Mouse (Mus musculus) olfactory bulb, adult 2 months (tissue): ENCODE results near the gene Hjurp. TPM values are rescaled to one million over a fixed set of nuclear protein-coding genes. Genes with fewer than 3 reads are reported as not detected.

ENCODE experiments used
- H3K27ac ChIP-seq: fragments of 200-500 bp; 2 replicates; pipeline ENCODE4 v1.5.1; 2012; ENCODE audit warnings: low read depth, low read length; ENCODE audit not compliant: insufficient read depth
- H3K4me1 ChIP-seq: fragments of 200-500 bp; 2 replicates; pipeline ENCODE4 v1.6.1; 2012; ENCODE audit warnings: low read length; ENCODE audit not compliant: control insufficient read depth, insufficient read depth
- H3K4me3 ChIP-seq: fragments of 200-500 bp; 2 replicates; pipeline ENCODE4 v1.5.1; 2012; ENCODE audit warnings: mild to moderate bottlenecking, low read depth, low read length, moderate library complexity; ENCODE audit not compliant: insufficient read depth
- CTCF ChIP-seq: fragments of 200-500 bp; IDR thresholded peaks from 2 replicates; pipeline ENCODE4 v1.5.1; 2012; ENCODE audit warnings: low read depth, mild to moderate bottlenecking, low read length, moderate library complexity; ENCODE audit not compliant: insufficient read depth
- POLR2A ChIP-seq: fragments of 200-500 bp; IDR thresholded peaks from 2 replicates; pipeline ENCODE4 v1.6.1; 2012; ENCODE audit warnings: mild to moderate bottlenecking, low read depth, low read length, moderate library complexity; ENCODE audit not compliant: insufficient read depth
- WGBS: fragments of 180-500 bp; shearing (Covaris S2); methylation state at CpG from one replicate; pipeline ENCODE4 v1.1.7; 2018; 5-methylcytosine and 5-hydroxymethylcytosine counted together
- polyA plus RNA-seq: library from polyadenylated mRNA; stranded (reverse); fragments of >200 nt; gene quantifications from 2 replicates; pipeline ENCODE4 v1.2.4, GENCODE M21; 2012; ENCODE audit warnings: low replicate concordance; ENCODE audit not compliant: missing spikeins, insufficient read depth, insufficient read length

The Hjurp gene
- polyA plus RNA-seq, 1 experiment, result 157 TPM

DNA sequence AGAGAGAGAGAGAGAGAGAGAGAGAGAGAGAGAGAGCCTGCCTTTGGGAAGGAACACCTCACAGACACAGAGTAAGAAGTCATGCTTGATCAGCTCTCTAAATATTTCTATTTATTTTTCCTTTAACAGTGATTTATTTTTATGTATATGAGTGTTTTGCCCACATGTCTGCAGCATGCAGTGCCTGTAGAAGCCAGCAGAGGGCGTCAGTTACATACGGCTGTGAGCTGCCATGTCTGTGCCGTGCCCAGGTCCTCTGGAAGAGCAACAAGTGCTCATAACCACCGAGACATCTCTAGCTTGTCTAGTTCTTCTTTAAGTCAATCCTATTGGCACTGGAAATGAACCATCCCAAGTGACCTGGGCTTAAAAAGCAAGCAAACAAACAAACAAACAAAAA is 12.5 kb upstream of the Hjurp start:
- H3K4me3 ChIP-seq, result no peak overlapping the region
- no peaks in the 10 kb centered on the region for H3K4me1 ChIP-seq
- no peak overlapping the region for H3K27ac ChIP-seq
- no peak for TF ChIP-seq POLR2A
- no peak for TF ChIP-seq CTCF
- WGBS, result 40% methylated on average over 4 of the region's 4 CpGs

DNA sequence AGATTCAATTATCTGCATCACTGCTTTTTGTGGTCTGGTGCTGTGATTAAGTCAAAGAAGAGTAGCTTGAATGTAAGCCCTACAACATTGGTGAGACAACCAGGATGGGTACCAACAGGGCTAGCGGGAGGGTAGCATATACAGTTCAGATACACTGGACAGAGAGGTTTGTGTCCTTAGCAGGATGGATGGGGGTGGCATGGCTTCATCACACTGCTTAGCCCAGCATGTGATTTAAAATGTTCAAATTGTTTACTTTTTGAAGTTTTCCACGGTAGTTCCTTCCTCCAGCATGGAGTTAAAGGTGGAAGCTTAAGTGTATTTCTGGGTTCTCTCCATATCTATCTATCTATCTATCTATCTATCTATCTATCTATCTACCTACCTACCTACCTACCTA is 11.7 kb upstream of the Hjurp start:
- Histone ChIP-seq H3K4me1 (no peaks in the 10 kb centered on the region), H3K27ac (no peak overlapping the region), H3K4me3 (no peak overlapping the region)
- TF ChIP-seq CTCF (no peak), POLR2A (no peak)
- 49% methylated on average over 2 of the region's 2 CpGs for WGBS

DNA sequence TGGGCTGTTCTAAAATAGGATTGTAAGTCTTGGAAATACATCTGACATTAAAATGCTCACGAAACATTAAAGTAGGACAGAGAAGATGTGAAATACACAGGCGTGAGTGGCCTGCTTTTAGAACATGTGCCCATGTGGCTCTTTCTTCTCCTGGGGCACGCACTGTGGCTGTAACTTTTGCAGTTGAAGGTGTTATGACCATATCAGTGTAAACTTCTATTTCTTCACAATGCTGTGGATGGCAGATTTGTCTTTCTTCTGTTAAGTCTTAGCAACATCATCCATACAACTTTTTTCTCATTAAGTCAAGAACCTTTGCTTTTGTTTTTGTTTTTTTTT is 11.3 kb upstream of the Hjurp start:
- no peaks in the 10 kb centered on the region for H3K4me1 ChIP-seq
- H3K4me3 ChIP-seq, result no peak overlapping the region
- H3K27ac ChIP-seq, result no peak overlapping the region
- no peak for TF ChIP-seq CTCF
- no peak for TF ChIP-seq POLR2A
- 72% methylated on average over 3 of the region's 3 CpGs for WGBS

DNA sequence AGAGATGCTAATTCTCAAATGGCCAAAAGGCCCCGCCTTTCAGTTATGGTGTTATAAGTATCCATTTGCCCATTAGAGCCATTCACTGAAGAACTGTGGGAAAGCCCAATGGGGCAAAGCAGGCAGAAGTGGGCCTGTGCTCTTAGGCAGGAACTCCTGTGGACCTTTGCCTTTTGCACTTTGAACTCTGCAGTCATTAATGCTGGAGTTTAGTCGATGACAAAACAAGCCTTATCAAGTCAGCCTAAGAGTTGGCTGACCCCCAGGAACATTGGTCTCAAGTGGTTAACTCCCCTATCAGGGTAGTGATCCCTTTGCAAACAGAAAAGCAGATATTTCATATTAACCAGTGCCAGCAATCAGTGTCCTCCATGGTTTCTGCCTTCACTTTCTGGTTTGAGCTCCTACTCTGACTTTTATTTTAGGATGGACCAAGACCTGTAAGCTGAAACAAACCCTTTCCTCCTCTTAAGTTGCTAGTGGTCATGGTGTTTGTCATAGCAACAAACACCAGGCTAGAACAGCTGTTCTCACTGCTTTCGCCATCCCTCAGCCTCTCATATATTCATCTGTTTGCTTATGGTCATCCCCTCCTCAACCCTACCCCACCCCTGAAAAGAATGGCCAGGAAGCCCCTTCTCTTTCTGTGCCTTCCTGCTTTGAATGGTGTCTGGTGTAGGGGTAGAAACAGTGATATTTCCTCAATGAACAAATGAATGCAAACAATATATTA is 10.8 kb upstream of the Hjurp start:
- no peaks in the 10 kb centered on the region for H3K4me1 ChIP-seq
- WGBS, result 46% methylated on average over 3 of the region's 3 CpGs
- H3K27ac ChIP-seq, result no peak overlapping the region
- TF ChIP-seq CTCF (no peak), POLR2A (no peak)
- no peak overlapping the region for H3K4me3 ChIP-seq

DNA sequence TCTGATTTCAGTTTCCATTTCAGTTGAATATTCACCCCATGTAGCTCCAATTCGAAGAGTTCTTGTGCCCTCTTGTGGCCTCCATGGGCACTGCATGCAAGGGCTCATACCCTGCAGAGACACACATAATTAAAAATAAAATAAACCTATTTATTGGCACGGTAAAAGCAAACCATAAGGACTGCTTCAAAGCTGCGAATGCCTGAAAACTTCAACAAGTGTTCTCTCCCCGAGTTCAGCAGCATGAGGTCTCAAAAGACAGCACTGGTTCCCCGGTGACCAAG is 10.2 kb upstream of the Hjurp start:
- TF ChIP-seq POLR2A, result no peak
- TF ChIP-seq CTCF, result no peak
- WGBS, result 39% methylated on average over 5 of the region's 5 CpGs
- Histone ChIP-seq H3K4me3 (no peak overlapping the region), H3K4me1 (no peaks in the 10 kb centered on the region), H3K27ac (no peak overlapping the region)

DNA sequence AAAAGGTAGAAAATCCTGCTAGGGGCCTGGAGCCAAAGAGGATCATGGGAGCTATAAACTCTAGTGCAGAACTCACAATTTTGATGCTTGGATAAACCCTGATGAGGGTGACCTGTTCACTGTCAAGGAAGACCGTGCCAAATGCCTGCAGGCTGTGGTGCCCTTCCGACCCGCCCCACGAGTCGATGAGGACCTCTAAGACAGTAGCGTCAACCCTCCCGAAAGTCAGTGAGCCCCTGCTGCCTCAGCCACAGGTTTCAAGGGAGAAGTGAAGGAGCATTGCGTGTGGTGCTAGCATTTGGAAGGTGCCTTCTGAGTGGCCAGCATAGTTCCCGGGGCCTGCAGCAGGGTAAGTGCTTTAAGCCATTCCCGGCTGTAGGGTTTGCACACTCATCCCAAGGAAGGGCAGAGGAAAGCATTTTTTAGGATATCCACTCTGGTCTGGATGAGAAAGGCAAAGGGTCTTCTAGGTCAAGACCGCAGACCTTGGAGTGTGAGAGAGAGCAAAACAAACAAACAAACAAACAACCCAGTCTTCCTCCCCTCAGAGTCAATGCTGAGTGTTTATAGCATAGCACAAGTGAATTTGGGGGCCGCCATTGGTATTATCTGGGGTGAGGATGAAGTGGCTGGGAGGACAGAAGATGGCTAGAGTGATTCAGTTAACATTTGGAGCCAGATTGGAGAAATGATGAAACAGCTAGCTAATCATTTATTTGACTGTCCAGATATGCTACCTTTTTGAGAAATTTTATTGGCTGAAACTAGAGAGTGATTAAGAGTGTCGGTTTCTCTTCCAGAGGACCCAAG is 9.7 kb upstream of the Hjurp start:
- Histone ChIP-seq H3K27ac (no peak overlapping the region), H3K4me1 (no peaks in the 10 kb centered on the region), H3K4me3 (no peak overlapping the region)
- TF ChIP-seq POLR2A, result no peak
- no peak for TF ChIP-seq CTCF
- WGBS, result 76% methylated on average over 13 of the region's 13 CpGs

DNA sequence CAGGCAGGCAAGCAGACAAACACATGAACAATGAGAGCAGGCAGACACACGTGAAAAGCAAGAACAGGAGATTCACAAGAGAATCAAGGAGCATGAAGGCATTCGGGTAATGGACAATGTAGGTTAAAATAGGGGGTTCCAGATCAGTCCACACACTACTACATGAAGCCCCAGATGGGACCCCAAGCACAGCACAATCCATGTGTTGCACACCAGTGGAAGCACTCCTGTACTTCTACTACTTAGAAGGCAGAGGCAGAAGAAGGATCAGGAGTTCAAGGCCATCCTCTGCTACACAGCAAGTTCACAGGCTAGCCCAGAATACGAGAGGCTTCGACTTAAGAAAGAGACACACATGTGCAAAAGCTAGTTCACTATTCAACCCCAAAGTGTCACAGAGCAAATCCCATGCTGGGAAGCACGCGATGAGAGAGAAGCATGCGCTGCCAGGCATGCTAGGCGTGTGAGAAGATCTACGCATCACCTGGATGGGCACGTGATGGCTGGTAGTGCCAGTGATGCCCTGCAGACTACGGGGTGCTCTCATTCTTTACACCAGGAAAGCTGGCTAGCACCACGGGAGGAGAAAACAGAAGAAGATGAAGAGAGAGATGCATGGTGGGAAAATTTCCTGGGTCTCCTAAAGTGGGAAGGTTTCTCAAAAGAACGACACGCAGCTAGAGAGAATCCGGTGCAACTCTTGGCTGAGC is 8.9 kb upstream of the Hjurp start:
- H3K4me3 ChIP-seq, result no peak overlapping the region
- no peaks in the 10 kb centered on the region for H3K4me1 ChIP-seq
- 84% methylated on average over 15 of the region's 15 CpGs for WGBS
- TF ChIP-seq CTCF (no peak), POLR2A (no peak)
- no peak overlapping the region for H3K27ac ChIP-seq

DNA sequence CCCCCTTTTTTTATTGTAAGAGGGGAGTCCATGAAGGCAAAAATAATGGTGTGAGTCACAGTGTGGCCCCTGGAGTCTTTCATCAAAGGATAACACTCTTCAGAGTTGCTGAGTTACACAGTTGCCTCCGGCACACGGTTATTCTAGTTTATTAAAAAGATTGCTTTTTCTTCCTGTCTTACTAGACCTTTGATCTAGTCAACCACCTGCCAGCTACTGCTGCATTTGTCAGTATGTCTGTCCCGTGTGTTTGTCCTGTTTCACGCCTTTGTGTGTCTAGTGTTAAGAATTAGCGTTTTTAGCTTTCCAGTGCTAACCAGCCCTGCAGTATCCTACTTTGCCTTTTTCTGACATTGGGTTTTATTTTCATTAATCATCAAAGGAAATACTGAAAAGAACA is 8.2 kb upstream of the Hjurp start:
- TF ChIP-seq POLR2A (no peak), CTCF (no peak)
- 67% methylated on average over 5 of the region's 5 CpGs for WGBS

DNA sequence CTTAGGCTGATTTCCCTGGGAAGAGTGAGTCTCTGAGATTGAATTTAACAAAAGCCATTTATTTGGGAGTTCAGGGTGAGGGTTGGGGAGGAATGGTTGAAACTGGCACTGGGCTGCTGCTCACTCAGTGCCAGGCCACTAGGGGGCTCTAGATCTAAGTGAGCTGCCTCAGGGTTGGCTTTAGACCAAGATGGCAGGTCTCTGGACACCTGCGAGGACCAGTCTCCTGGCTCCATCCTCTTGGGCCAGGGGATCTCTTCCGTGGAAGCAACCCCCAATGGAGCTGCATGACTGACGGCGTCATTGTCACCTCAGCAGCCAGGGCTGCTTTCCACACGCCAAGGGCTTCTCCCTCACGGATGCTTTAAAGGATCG is 7.5 kb upstream of the Hjurp start:
- Histone ChIP-seq H3K4me1 (no peaks in the 10 kb centered on the region), H3K4me3 (no peak overlapping the region), H3K27ac (no peak overlapping the region)
- TF ChIP-seq CTCF, result no peak
- TF ChIP-seq POLR2A, result no peak
- WGBS, result 63% methylated on average over 7 of the region's 7 CpGs

More for the DNA sequence above, 8.2 kb upstream of the Hjurp start:
- no peaks in the 10 kb centered on the region for H3K4me1 ChIP-seq
- H3K4me3 ChIP-seq, result no peak overlapping the region
- H3K27ac ChIP-seq, result no peak overlapping the region
